Mouse (Mus musculus) bone marrow macrophage, adult 2 months (primary cell): ENCODE measurements around the gene Zdhhc9. TPM values are rescaled to one million over a fixed set of nuclear protein-coding genes. Genes with fewer than 3 reads are reported as not detected.
A peak's percentile ranks its signal among the peaks of the same experiment; 100 is the strongest.
"Not testable (repeated sequence)": the region's sequence is repeated elsewhere in the genome, so short reads cannot be mapped to it uniquely, and the experiment has no call there.

Experiments
- H3K27ac ChIP-seq: 2 replicates; pipeline ENCODE4 v1.5.1; 2012; ENCODE audit warnings: low read depth, low read length; ENCODE audit not compliant: insufficient read depth
- H3K4me1 ChIP-seq: 2 replicates; pipeline ENCODE4 v1.6.1; 2012; ENCODE audit warnings: low read length; ENCODE audit not compliant: control insufficient read depth, insufficient read depth
- H3K4me3 ChIP-seq: 2 replicates; pipeline ENCODE4 v1.5.1; 2012; ENCODE audit warnings: mild to moderate bottlenecking, low read length, moderate library complexity; ENCODE audit not compliant: insufficient read depth
- CTCF ChIP-seq: IDR thresholded peaks from 2 replicates; pipeline ENCODE4 v1.5.1; 2012; ENCODE audit warnings: low read depth, mild to moderate bottlenecking, low read length, moderate library complexity
- POLR2A ChIP-seq: IDR thresholded peaks from 2 replicates; pipeline ENCODE4 v1.6.1; 2012; ENCODE audit warnings: mild to moderate bottlenecking, low read depth, low read length, borderline replicate concordance
- polyA plus RNA-seq: library from polyadenylated mRNA; stranded (reverse); fragments of >200 nt; gene quantifications from 2 replicates; pipeline ENCODE4 v1.2.4, GENCODE M21; 2012; ENCODE audit not compliant: missing spikeins, insufficient read depth, insufficient read length

The Zdhhc9 gene
- 64.6 and 77.1 TPM in 2 replicates for polyA plus RNA-seq

DNA sequence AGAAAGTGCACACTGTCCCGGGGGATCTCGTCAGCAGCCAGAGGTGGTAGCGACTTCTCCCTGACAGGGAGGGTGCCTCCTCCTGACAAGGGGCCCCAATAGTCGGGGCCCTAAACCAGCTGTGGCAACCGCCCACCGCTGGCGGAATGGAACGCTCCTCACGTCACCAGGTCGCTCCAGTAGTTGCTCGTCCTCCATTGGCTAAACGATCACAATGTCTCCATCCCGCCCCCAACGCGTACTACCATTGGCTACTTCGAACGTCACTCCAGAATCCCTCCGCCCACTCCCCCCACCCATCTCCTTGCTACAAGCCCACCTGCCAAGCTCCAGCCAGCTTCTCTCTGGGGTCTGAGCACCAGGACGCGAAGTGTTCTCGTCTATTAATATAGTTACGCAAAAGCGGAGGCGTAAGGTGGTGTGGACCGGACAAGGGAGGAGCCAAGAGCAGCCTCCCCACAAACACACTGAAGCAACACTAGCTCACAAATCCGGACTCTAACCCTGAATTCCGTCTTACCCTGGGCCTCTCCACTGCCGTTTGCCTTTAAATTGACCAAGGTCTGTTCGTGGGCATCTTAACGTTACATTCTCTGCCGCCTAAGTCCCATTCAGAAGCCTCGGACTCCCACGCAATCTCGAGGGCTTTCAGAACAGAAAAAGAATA lies at the start of gene Zdhhc9:
Zdhhc9 (minus strand) TSS at position 360 of the 667 bp plus-strand sequence.
- H3K27ac ChIP-seq = peak within 1 kb of the TSS; percentile 86
- H3K4me3 ChIP-seq = peak within 1 kb of the TSS; percentile 96
- peaks cover 12% of the 10 kb centered on the region for H3K4me1 ChIP-seq
- TF ChIP-seq CTCF (no peak), POLR2A (no peak)

DNA sequence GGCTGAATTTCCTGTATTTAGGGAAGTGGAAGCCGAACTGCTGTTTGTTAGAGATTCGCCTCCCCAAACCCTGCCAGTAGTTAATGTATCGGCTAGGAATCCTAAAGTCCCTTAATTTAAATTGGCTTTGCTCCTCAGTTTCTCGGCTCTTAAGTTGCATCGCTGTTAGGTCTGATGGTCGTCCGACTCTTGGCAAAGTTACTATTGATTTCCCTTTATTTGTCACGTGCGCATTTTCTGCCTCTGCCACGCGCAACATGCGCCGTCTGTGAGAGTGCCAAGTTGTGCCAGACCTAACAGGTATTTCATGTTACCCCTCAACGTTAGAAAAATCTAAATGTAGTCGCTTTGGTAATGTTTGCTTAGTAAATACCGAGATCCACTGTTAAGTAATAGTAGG lies 48.3 kb upstream of the Zdhhc9 start:
- Histone ChIP-seq H3K4me1 (no peaks in the 10 kb centered on the region), H3K27ac (peak overlapping the region; percentile 71), H3K4me3 (peak overlapping the region; percentile 69)
- TF ChIP-seq CTCF (no peak), POLR2A (no peak)

DNA sequence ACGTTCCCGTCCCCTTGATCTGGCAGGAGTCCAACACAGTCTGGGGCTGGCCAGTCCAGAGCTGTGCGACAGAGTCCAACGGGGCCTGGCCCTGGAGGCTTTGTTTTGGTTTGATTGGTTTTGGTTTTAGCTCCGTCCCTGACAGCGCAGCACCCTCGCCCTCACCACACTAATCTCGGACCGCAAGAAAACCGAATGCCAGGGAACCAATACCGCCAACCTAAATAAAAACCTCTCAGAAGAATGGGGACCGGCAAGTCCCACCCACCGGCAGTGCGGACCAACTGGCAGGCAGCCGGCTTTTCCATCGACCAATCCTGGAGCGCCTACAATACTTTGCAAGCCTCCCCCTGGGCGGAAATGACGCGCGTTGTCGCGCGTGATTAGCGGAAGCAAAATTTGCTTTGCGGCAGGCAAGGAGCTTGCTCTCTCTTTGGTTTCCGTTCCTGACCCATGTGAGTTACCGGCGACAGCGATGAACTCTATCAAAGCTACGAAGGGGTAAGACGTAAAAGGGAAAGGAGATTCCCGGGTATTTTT lies 47.9 kb upstream of the Zdhhc9 start, which contains the start of gene Utp14a:
Utp14a (plus strand) TSS at position 395 of the 540 bp plus-strand sequence.
- Histone ChIP-seq H3K4me1 (no peaks in the 10 kb centered on the region), H3K4me3 (peak within 1 kb of the TSS; percentile 69), H3K27ac (peak within 1 kb of the TSS; percentile 71)
- no peak for TF ChIP-seq CTCF
- no peak for TF ChIP-seq POLR2A

DNA sequence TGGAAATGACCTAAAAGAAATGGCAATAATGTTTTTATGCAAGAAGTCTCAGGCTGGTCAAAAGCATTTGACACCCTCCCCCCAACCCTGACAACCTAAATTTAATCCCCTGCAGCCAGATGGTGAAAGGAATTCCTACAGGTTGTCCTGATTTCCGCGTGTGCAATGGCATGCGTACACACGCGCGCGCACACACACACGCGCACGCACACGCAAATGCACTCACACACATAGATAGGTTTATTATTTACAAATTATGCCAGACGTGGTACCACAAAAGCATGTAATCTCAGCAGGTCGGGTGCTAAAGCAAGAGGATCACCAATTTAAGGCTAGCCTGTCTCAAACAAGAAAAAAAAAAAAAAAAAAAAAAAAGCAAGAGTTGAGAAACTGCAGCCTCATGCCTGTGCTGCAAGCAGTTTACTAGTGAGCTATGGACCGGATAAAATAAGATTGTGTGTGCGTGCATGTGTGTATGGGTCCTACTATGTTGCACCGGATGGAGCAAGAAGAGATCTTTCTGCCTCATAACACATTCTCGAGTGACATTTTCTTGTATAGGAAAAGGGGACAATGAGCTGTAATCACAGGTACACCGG lies 47.3 kb upstream of the Zdhhc9 start:
- no peak for TF ChIP-seq CTCF
- no peak for TF ChIP-seq POLR2A
- peak overlapping the region; percentile 68 for H3K4me3 ChIP-seq
- no peaks in the 10 kb centered on the region for H3K4me1 ChIP-seq

DNA sequence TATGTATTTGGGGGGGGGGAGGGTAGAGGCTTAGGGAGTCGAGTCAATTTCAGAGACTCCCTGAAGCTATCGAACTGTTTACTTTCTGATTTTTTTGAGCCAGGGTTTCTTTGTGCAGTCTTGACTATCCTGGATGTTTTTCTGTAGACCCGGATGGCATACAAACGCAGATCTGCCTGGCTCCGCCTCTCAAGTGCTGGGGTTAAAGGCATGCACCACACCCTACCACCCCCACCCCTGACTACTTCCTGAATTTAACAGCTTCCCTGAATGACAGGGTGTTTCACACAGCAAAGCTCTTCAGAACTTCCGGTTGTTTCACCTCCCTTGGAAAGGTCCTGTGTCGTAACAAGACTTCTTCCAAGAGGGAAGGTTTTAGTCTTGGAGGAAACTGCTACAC lies 25.7 kb upstream of the Zdhhc9 start:
- H3K4me1 ChIP-seq = peaks cover 8% of the 10 kb centered on the region
- peak overlapping the region; percentile 65 for H3K27ac ChIP-seq
- H3K4me3 ChIP-seq = peak overlapping the region; percentile 8; the same call in 1 of the 2 replicates
- TF ChIP-seq CTCF (no peak), POLR2A (no peak)

More for the DNA sequence above, 47.3 kb upstream of the Zdhhc9 start:
- peak overlapping the region; percentile 65 for H3K27ac ChIP-seq

DNA sequence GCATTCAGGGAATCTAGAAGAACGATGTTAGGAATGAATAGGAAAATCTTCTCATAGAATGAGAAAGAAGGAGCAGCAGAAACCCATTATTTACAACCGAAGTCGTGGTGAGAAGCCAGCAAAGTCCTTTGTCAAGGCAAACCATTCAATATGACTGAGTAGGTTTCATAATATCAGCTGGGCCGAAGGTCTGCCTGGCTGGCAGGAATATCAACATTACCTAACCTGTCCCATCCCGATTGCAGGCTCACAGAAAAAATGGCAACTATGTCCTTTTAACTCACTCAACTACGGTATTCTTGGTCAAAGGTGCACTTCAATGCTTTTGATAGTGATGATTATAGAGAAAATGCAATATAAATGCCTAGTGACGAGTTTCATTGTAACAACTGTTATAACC lies 17.5 kb upstream of the Zdhhc9 start:
- no peak overlapping the region for H3K4me3 ChIP-seq
- TF ChIP-seq POLR2A (no peak), CTCF (no peak)
- H3K4me1 ChIP-seq = no peaks in the 10 kb centered on the region
- H3K27ac ChIP-seq = no peak overlapping the region

DNA sequence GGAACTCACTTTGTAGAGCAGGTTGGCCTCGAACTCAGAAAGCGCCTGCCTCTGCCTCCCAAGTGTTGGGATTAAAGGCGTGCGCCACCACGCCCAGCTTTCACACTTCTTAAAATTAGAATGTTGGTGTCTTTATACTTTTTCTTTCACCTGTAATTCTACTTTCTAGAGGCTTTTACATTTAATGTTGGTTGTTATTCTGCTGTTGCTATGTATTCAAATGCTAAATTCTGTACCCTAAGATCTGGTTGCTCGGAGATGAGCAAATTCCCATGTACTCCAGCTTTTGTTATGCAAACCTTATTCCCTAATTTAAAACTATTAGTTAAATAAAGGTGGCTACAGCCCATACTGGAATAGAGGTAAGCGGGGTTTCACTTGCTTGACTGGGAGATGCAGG lies 14.0 kb upstream of the Zdhhc9 start:
- no peak overlapping the region for H3K27ac ChIP-seq
- no peaks in the 10 kb centered on the region for H3K4me1 ChIP-seq
- no peak overlapping the region for H3K4me3 ChIP-seq
- no peak for TF ChIP-seq CTCF
- no peak for TF ChIP-seq POLR2A

DNA sequence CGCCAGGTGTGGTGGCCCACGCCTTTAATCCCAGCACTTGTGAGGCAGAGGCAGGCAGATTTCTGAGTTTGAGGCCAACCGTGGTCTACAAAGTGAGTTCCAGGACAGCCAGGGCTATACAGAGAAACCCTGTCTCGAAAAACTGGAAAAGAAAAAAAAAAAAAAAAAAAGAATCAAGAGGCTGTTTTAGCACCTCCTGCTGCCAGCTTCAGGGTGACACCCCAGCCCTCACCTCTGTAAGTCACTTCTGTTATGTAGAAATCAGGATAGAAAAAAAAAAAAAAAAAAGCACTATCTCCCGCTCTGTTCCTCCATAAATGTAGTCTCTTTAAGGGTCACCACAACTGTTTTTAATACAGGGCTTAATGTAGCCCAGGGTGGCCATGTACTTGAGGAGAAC lies 10.8 kb upstream of the Zdhhc9 start:
- no peaks in the 10 kb centered on the region for H3K4me1 ChIP-seq
- H3K4me3 ChIP-seq = no peak overlapping the region
- no peak overlapping the region for H3K27ac ChIP-seq
- TF ChIP-seq POLR2A = no peak
- no peak for TF ChIP-seq CTCF

DNA sequence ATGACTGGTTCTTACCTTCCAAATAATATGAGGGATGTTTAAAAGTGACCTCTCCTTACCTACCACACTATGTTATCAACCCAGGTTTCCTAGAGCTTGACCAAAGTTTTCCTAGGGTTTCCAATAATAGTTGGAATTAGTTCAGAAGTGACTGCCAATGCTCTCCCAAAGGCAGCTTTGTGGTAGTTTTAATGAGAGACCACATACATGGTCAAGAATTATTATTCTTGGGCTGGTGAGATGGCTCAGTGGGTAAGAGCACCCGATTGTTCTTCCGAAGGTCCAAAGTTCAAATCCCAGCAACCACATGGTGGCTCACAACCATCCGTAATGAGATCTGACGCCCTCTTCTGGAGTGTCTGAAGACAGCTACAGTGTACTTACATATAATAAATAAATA lies 1.1 kb upstream of the Zdhhc9 start:
- not testable (repeated sequence) for H3K4me1 ChIP-seq, H3K4me3 ChIP-seq, H3K27ac ChIP-seq

DNA sequence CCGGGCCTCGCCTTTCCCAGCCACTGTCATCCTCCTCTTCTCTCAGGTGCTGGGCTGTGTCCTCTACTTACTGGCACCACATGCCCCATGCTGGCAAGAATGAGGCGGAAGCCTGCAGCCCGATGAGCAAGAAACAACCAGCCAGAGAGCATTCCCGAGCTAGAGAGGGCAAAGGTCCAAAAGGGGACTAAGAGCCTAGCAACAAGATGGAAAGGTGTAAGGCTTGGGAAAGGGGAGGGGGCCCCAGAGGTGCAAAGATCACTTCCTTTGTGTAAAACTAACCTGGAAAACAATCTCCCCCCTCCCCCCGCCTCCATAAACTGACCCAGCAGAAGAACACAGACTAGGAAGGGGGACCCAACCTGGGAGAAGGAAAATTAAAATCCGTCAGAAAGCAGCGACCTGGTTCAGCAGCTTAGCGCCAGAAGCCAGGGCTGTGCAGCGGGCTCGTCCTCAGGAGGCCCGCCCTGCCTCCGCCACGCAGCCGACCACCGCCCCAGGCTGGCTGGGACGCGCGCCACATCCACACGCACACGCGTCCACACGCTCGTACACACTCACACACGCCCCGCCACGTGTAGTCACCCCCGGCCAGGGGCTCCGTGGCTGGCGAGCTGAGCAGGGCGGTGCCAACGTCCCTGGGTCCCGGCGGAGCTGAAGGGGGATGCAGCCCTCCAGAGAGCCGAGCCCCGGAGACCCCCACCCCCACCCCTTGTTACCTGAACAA lies 754 bp downstream of the Zdhhc9 start:
- Histone ChIP-seq H3K4me3 (peak overlapping the region; percentile 76), H3K27ac (peak overlapping the region; percentile 21), H3K4me1 (peaks cover 20% of the 10 kb centered on the region)
- TF ChIP-seq CTCF (no peak), POLR2A (no peak)
